Mouse (Mus musculus) heart, postnatal 10 days (tissue): ENCODE results near the gene Syndig1. TPM values are rescaled to one million over a fixed set of nuclear protein-coding genes. Genes with fewer than 3 reads are reported as not detected.

ENCODE experiments used
- total RNA-seq, 2 experiments: library from RNA; stranded (reverse); gene quantifications; 2 replicates each; pipeline ENCODE4 v1.2.3; 2021

The Syndig1 gene
- total RNA-seq, 2 experiments from 2014 or later: 0.20 to 0.29 TPM

Other genes with a start within 250 kb of the Syndig1 start
- gene C530025M09Rik, start 2.0 kb downstream of the Syndig1 start, total RNA-seq: not detected